Mouse (Mus musculus) gastrocnemius, adult 18-20 months (tissue): Measurements from ENCODE around the gene Ush2a. TPM values are rescaled to one million over a fixed set of nuclear protein-coding genes. Genes with fewer than 3 reads are reported as not detected.
A peak's percentile ranks its signal among the peaks of the same experiment; 100 is the strongest.

Experiments
- DNase-seq: peaks from one replicate; pipeline ENCODE4 v3.0.0; 2021; ENCODE audit warnings: low spot score
- total RNA-seq, 2 experiments: library from RNA; stranded (reverse); gene quantifications; 2 replicates each; pipeline ENCODE4 v1.2.3; 2021

Ush2a gene
- total RNA-seq, 2 experiments from 2014 or later = not detected

- no peak for DNase-seq
Observed at GRCm38 (mm10) chr1:188385733-188386261, 124.0 kb downstream of the Ush2a start.

DNA sequence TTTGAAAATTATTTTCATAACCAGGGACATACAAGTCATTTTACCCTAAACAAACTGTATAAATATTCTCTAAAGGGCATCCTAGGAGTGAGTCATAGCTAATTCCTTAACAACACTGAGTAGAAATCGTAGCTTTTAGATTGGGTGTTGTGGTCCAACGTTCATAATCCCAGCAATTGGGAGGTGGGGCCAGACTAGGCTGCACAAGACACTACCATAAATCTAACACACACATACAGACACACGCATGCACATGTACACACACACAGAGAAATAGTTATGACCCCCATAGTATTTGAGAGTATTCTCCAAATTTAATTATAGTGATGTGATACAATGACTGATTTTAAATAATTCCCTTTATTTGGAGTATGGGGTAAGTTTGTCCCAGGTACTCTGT lies 125.5 kb downstream of the Ush2a start:
- DNase-seq = no peak

DNA sequence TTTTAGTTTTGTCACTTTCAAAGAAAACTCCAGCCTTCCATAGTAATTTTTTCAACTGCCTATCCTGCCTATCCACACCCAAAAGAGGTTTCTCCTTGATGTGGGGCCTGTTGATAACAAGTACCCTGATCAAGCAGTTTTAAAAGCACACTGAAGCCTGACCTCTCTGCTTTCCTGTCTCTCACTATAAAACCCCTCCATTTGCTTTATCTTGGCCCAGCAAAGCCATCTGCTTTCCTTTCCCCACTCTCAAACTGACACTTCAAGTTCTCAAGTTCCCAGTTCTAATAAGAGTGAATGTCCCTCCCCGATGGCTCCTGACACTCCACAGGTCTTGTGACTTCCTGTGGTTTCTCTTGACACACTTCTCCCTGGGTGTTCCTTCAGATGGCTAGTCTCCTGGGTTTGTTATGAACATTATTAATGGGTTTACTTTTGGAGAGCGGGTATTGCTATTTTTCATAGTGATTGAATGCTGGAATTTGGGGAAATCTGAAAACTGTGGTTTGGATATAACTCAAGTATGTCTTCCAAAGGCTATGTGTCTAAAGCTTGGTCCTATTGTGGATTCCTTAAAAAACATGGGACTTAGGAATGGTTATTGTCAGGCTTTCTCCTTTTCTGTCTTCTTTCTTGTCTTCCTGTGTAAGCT lies 126.1 kb downstream of the Ush2a start:
- DNase-seq = no peak

GRCm38 (mm10) chr1:188390080-188390479 lies 128.3 kb downstream of the Ush2a start:
- no peak for DNase-seq

GRCm38 (mm10) chr1:188407176-188407575 lies 145.4 kb downstream of the Ush2a start:
- DNase-seq = no peak

DNA sequence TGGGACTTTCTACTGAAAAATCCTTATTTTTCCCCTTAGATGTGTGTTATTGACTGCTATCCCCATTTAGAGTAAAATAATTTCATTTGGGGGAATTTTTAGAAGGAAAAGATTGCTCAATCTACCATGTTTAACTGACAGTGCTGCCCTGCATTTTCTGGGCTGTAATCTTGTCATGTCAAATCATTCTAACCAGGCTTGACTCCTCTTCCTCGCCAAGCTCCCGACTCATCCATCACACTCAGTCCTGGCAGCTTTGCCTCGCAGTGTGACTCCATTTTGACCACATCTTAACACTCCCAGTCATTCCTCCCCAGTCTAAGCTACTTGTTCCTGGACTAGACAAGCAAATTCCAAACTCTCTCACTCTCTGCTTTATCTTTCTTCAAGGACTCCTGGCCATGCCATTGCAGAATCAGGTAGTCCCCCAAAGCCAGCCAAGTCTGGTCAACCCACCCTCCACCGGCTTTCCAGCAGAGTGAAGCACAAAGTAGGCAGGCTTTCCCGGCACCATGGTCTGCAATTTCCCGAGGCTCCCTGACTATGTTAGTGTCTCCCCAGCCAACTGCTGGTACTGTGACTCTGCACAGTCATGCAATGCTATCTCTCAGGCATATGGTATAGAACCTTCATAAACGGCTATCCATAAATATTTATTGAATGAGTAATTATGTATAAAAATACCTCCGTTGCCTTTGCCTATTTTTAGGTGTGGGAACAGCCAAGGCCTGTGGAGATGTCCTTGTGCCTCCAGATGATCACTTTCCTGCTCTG lies 146.0 kb downstream of the Ush2a start:
- DNase-seq = no peak

DNA sequence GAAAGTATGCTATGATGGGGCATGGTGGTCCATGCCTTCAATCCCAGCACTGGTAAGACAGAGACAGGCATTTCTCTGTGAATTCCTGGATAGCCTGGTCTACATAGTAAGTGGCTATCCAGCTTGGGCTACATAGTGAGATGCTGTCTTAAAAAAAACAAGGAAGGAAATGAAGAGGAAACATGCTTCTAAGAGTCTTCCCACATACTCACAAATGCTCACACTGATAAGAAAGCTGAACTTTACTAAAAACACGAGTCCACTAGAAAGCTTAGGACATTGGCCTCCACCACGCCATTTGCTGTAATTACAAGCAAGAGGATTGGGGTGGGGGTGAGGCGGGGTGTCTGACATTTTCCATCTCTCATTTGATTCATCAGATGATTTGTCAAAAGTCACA lies 148.7 kb downstream of the Ush2a start:
- DNase-seq = no peak

GRCm38 (mm10) chr1:188420543-188420942 lies 158.7 kb downstream of the Ush2a start:
- no peak for DNase-seq

- no peak for DNase-seq
Observed at GRCm38 (mm10) chr1:188428172-188428571, 166.3 kb downstream of the Ush2a start.

DNA sequence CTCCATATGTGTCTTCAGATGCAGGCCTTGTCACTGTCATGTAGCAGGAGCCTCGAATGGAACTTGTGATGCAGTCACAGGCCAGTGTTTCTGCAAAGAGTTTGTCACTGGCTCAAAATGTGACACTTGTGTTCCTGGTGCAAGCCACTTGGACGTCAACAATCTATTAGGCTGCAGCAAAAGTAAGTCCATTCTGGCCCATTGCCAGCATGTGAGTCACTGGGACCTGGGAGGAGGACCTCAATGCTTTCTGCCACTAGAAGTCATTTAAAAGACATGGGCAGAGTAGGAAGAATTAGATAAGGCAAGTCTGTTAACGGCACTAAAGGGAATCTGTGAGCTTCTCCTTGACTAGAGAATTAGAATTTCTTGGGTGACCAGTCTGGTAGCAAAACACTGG lies 168.9 kb downstream of the Ush2a start:
- no peak for DNase-seq

- DNase-seq = no peak
Observed at GRCm38 (mm10) chr1:188447964-188448363, 186.1 kb downstream of the Ush2a start.

DNA sequence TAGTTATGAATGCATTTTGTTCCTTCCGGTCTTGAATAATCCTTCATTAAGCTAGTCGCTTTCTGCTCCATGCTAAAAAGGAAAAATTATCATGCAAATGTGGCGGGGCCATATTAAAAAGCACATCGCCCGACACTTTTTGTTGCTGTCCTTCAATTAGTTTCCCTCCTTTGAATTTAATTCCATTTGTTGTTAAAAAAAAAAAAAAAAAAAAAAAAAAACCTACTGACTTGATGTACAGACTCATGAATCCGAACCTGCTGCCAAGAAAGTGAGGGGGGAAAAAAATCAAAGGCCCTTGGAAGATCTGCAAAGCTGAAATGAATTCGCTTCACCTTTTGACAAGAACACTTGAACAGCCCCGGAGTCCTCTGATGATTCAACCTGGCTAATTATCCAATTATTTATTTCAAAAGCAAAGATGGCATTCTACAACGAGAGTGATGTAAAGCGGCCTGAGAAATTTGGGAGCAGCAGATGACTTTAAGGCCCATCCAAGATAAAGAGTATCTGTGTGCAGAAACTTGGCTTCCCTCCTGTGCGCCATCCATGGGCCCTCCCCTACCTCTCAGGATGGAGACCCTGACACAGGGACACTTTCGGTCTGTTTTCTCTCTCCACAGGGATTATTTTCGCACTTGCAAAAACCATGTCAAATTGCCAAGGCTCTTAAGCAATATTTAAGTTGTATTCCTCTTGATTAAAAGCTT lies 194.8 kb downstream of the Ush2a start:
- DNase-seq = no peak

DNA sequence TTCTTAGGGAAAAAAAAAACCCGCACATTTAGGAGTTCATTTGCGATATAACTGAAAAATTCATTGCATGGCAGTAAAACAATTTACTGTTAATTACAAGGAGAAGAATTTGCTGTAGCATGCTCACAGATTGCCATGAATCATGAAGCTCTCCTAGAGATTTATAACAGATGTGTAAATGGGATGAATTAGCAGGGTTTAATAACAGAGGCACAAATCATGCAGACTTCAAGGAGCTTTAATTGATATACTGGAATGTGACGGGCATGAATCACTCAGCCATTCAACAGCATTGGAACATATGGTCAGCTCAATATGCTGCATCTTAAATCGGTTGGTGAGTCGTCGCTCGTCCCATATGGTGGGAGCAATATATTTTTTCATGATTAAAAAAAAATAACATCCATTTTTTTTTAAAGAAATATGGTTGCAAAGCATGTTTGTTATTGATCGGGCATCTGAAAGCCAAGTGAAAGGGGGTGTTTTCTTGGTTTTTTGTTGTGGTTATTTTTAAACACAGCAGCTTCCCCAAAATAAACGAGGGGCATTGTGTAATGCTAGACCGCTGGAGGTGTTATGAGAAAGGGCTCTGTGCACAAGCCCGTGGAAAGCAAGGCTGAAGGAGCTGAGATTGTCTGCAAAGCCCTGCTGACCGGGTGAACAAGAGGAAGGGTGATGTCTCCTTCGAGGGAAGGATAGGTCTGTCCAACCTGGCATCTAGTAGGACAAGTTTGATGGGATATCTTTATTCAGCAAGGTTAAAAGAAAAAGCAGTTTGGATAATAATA lies 195.6 kb downstream of the Ush2a start:
- DNase-seq = no peak

- no peak for DNase-seq
Observed at GRCm38 (mm10) chr1:188461203-188461602, 199.4 kb downstream of the Ush2a start.

GRCm38 (mm10) chr1:188464653-188465052 lies 202.8 kb downstream of the Ush2a start:
- no peak for DNase-seq

DNA sequence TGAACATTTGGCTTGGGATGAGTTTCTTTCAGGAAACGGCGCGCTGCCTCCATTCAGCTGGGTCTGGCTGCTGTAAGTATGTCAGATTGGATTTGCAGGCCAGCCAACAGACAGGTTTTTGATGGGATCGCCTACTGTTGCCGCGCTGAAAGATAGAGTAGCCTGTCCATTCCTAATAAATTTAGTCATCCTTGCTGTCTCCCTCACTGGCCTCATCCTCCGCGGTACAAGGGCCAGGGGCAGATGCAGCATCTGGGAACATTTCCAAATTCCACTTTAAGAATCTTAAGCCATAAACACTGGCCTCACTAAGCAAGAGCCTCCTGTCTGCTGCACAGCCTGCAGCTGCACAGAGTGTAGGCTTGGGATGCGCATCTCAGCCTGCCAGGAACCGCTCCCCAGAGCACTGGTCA lies 206.6 kb downstream of the Ush2a start:
- DNase-seq = peak; percentile 2

DNA sequence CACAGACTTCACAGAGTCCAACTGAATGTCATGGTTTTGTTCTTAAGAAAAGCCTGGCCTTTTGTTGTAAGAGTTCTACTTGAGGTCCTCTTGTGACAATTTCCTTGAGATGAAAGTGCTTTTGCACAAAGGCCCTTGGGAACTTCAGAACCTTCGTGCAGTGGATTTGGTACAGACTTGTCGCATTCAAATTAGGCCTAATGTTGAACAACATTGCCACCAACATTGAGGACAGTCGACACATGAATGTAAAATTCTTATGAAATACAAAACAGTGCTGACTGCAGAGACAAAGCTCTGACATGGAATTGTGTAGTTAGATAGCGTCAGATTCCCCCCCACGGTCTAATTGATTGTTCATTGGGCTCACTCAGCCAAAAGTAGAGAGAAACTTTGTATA lies 243.1 kb downstream of the Ush2a start:
- no peak for DNase-seq

DNA sequence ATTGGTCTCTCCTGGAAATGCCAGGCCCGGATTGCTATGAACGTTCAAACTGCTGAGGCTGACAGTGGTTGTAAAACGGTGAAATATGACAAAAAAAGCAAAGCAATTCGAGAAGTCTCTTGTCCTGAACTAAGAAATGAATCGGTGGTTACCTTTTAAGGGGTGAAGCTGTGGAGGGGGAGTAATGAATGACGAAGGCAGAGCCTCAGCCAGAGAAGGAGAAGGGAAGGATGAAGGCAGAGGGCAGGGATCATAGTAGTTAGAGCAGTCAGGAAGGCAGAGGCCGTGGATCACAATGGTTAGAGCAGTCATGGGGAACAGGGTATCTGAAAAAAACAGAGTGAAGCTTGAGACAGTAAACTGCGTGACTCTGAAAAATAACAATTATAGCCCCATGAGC lies 257.0 kb downstream of the Ush2a start:
- no peak for DNase-seq

DNA sequence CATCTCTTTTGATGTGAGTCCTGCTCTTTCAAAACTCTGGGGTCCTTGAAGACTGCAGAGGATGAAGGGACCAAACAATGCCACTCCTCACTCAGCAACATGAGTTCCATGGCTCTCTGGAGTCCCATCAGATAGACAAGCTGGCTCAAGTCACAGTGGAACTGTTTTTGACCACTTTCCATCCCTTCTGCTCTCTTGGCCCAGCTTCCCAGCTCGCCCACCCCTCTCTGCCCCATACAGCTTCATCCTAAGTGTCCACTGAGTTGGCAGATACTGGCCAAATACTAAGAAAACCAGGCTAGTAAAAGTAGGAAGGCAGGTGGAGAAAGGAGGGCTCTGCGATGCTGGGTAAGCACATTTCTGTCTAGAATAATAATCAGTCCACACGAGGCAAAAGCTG lies 265.6 kb downstream of the Ush2a start:
- no peak for DNase-seq

DNA sequence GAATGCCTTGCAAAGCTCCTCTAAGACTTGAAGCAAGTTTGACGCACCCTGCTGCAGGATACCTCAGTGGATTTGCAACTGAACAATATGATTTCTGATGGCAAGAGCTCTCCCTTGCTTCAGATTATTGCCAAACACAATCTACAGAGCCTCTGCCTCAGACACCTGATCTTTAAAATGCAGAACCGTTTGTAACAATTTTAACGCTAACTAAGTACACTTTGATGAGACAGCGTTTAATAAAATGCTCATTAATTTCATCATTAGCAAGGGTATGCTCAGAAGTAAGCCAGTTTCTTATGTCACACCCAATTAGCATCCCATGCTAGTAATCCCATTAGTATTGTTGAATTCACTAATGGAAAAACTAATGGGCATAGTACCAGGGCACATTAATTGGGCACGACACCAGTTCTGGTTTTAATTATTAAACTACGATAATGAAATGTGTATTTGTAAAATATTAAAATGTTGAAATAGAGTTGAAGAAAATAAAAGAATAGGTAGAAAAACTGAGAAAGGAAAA lies 267.8 kb downstream of the Ush2a start:
- no peak for DNase-seq

- no peak for DNase-seq
Observed at GRCm38 (mm10) chr1:188537021-188537420, 275.2 kb downstream of the Ush2a start.
